Mouse (Mus musculus) left cerebral cortex, postnatal 25 days (tissue): ENCODE results near the gene Efnb1. TPM values are rescaled to one million over a fixed set of nuclear protein-coding genes. Genes with fewer than 3 reads are reported as not detected.

ENCODE experiments used
- DNase-seq, 2 experiments: peaks; one replicate each; pipeline ENCODE4 v3.0.0; 2022; ENCODE audit warnings: low spot score in 2 of 2, mixed read lengths in 1 of 2
- intact Hi-C: fragments of 180-260 bp; cut with DNase I; formaldehyde crosslinking; loops from one replicate; pipeline ENCODE4 v1.15.1; 2025
- total RNA-seq, 2 experiments: library from RNA; stranded (reverse); gene quantifications; 2 replicates each; pipeline ENCODE4 v1.2.3; 2021

Efnb1 gene
- total RNA-seq, 2 experiments from 2014 or later: 12.8 to 19.3 TPM

DNA sequence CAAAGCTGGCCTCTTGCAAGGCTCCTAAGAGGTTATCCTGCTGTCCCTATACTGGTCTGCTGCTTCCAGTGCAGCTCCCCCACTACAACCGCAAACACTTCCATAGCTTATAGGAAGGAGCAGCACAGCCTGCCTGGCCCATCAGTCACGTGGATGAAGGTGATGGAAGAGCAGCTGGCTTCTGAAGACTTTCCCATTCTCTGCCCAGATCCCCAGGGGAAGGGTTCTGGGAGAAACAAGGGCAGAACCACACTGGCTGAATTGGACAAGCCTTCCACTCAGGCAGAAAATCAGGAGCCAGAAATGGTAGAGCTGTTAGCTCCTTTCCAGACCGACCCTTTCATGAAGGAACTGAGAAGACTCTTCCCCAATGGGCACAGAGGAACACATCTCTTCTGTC lies 16.2 kb downstream of the Efnb1 start:
- intact Hi-C loops: no loop called here
- no peak for DNase-seq

DNA sequence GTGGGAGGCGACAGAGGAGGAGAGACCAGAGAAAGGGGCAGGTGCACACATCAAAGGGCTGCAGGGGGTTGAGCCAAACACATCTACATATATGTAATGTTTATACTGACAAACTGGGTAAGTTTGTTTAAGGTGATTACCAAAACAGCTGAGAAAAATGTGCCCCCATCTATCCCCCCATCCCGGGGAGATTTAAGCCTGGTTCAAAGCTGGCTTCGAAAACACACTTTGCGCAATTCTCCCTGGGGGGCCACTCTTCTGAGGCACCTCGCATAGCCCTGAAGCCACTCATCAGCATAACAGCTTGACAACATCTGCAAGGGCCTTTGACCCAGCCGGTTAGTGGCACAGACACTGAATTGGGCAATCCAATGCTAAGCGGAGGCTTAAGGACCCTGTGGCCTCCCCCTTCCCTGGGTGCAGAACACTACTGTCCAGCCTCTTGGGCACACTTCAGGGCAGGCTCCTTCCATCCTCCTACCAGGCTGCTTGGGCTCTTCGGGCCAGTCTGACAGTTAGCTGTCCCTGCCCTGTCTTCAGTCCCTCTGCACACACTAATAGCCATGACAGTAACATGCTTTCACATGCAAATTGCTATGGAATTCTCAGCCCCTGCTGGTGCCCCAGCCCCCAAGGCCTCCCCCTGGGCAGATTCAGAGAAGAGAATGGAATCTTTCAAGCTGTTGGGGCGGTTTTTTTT lies 16.8 kb downstream of the Efnb1 start:
- intact Hi-C loops: no loop called here
- no peak for DNase-seq

DNA sequence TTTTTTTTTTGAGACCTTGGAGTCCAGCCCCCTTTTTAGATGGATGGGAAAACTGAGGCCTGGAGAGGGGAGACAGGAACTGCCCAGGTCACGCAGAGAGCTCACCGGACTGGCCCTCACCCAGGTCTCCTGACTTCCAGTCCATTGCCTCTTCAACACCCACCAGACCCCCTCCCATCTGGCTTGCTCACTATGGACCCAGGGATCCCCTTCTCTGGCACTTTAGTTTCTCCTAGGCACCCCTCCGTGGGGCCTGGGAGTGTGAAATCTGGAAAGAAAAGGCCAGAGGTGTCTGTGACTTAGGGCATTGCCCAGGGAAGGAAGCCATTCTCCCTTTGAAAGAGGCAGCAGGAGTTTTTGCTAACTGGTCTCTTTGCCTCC lies 17.3 kb downstream of the Efnb1 start:
- intact Hi-C loops: no loop called here
- no peak for DNase-seq

DNA sequence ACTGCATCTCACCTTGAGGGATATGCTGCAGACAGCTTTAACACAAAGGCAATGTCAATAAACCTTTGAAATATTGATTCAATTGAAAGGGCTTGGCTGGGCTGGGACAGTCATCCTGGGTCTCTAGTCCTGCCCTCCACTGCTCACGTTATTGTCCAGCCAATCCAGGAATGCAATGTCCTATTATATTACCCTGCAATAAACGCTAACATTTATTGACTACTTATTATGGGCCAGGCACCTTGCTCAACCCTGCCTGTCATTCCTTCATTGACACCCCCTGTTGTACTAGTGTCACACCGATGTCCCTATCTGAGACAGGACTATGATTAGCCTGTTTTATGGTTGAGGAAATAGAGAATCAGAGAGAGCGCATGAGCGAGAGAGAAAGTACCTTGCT lies 18.4 kb downstream of the Efnb1 start:
- intact Hi-C loops: no loop called here
- DNase-seq: no peak

DNA sequence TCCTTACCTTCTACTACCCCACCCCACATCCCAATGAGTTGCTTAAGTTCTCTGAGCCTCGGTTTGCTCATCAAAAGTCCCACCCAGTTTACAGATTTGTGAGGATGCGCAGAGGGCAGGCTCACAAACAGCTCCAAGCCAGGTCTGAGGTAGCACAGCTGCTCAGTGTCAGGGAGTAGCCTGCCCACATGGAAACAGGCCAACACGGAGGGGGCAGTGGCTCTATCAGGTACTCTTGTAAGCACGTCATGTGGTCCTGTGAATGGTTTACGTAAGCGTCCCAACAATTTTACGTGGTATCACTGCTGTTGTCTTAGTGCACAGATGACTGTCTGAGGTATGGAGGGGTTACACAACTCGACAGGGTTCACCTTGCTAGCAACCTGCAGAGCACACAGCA lies 23.1 kb downstream of the Efnb1 start:
- DNase-seq: no peak
- intact Hi-C loops: no loop called here

DNA sequence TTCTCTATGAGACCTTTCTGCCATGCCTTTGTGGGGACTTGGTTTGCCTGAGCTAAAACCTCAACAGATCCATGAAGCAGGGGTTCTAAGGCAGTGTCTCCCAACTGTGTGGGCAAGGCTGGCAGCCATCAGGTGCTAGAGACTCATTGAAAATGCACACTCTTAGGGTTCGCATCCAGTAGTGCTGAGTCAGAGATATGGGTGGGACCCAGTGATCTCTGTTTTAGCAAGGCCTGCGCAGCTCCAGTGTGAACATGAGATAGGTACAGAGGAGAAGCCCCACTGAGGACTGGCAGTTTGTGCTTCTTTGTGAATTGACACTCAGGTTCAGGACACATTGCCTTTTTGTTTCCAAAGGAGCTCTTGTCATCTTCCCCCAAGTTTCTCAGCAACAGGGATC lies 28.2 kb downstream of the Efnb1 start:
- no peak for DNase-seq
- intact Hi-C loops: no loop called here

DNA sequence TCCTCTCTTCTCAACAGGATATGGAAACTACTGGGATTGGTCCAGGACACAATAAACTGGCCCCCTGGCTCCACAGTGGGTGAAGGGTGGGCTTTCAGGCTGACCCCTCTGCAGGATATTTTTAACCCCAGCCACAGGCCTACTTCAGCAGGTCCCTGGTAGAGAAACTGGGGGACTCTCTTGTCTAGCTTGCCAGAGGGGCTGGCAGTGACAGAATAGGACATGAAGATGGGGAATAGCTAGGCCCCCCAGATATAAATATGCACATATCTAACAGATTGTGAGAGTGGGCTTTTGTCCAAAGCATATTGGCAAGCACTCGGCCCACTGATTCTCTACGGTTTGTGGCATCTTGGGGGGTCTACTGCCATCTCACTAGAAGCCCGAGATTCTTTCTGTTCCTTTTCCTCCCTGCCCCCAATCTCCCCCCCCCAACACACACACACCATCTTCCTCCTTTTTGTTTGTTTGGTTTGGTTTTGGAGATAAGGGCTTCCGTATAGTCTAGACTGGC lies 29.0 kb downstream of the Efnb1 start:
- no peak for DNase-seq
- intact Hi-C loops: no loop called here

DNA sequence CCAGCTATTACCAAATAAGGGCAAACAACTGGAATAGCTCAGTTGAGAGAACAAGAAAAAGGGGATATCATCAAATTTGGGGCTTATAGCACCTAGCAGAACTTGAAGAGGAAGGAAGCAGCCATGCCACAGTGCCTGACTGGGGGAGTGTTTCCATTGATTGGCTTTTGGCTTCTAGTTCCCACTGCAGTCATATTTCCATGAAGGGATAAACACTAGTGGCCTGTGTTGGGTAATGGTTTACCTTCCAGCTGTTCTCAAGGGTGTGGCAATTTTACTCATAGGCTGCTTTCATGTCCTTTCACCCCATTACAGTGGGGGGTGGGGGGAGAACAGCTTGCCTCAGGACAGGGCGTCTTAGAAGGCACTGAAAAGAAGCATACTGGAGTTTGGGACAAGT lies 31.1 kb downstream of the Efnb1 start:
- intact Hi-C loops: no loop called here

DNA sequence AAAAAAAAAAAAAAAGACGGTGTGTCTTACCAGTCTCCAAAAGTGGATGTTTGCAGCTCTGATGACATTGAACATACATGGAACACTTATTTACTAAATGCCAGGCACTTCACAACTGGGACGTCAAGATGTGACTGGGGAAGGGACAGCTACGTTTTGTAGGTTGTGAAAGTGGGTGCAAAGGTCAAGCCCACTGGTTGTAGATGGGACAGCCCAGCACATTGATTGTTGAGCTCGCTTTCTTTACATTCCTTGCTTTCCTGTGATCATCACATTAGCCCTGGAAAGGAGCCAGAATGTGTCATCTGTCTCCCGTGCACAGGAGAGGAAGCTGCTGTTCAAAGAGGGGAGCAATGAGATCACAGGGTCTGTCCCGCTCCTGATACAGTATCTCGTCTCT lies 31.6 kb downstream of the Efnb1 start:
- intact Hi-C loops: no loop called here
- DNase-seq: no peak

More for the DNA sequence above, 31.1 kb downstream of the Efnb1 start:
- DNase-seq: no peak

DNA sequence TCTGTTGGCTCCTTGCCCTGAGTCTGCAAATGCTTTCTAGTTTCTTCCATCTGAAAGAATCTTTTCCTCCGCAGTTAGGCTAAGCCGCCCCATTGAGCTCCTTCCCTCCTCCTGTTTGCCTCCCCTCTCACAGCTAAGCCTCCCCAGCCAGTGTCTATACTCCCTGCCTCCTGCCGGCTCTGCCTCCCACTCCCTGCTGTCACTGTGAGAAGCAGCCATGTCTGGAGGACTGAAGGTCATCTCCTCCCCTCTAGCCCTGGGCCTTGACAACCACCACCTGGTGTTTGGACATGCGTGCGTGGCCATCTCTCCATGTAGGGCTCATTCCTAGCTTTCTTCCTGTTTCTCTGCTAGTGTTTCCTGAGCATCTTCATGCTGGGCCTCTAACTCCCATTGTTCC lies 36.4 kb downstream of the Efnb1 start:
- DNase-seq: no peak
- intact Hi-C loops: no loop called here

DNA sequence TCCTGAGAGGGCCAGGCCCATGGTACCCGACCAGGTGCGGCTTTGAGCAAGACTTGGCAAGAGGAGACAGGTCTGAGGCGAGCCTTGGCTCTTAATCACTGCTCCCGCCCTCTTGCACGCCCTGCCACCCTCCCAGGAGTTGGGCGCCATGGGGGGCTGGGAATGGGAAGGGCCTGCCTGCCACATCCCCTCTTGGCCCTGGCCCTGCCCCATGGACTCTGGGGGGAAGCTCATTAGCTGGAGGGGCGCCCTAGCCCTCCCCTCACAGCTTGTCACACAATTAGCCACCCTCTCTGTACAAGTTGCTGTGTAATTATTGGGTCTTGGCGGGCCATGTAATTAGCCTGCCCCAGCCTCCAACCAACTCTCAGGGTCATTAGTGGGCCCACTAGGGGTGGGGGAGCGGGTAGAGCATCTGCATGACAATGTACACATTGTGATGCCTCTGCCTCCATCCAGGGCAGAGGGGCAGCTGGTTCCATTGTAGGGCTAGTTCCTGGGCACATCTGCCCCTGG lies 49.2 kb downstream of the Efnb1 start:
- no peak for DNase-seq
- intact Hi-C loops: no loop called here

DNA sequence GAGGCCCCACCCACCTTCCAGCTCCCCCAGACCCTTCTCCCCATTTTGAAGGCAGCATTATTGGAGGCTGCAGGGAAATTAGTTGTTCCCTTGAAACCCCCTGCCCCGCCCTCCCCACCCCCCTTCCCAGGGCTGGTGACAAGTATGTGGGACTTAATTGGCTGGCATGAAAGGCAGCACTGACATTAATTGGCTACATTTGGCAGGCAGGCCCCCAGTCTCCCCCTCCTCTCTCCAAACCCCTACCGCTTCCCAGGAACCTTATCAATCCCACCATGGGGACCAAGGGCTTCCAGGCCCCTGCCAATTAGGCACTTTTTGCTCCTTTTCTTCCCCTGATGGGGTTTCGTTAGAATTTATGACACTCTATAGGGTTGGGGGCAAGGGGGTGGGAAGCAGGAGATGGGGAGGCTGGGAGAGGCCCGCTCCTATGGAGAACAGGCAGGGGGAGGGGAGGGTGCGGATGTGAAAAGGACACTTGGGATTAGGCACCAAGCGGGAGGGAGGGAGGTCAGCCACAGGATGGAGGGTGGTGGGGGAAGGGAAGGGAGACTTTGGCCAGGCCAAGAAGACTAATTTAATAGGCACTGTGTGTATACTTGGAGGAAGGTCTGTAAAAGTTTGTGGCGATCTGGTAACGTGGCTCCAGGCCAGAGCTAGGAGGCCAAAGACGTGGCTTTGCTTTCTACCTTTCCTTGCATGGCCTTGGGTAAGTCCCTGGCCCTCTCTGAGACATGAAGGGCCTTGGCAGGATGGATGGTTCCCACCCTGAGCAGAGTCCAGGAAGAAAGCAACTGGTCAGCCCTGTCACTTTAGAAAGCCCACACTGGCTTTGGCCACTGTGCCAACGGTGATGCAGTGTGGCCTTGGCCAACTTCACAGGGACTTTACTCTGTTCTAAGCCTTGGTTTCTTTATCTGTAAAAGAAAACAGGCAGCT lies 50.8 kb downstream of the Efnb1 start:
- DNase-seq: no peak
- intact Hi-C loops: no loop called here

DNA sequence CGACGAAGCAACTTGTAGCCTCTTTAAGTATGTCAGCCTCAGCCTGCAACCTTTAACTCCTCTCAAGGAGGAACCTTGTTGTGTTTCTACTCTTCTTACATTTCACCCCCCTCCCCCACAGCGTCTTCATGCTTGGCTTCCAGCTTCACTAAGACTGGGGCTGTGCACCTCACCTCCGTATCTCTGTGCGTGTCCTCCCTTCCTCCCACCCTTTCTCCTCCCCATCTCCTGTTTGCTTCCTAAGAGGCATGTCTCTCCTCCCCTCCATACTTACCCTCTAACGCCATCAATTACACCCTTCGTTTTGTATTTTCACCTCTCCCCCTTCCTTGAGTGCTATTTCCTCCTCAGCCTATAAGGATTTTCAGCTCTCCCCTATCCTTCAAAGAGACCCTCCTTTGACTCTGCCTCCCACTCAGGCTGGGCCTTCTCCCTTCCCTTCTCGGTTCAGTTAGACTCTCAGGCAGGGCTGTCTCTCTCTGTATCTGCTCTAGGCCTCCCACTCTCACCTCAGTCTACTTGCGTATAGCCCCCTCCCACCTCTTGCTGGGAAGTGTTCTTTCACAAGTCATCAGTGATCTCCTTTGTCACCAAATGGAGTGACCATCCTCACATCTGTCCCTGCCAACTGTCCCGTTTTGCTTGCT lies 55.6 kb downstream of the Efnb1 start:
- intact Hi-C loops: no loop called here
- no peak for DNase-seq

DNA sequence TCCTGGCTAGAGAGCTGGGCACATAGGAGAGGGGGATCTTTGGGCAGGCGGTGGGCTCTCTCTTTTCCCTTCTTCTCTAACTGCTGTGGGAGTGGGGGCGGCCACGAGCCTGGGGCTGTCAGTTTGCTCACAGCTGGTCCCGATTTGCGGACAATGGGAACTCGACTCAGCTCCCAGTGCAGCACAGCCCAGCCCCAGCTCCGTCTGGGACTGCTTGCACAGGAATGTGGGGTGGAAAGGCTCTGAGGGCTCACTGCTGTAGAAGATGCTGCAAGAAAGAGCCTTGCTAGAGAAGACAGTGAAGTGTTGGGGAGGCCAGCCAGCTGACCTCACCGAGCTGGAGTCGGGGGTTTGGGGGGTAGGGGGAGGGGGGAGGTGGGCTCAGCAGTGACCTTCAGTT lies 61.0 kb downstream of the Efnb1 start:
- intact Hi-C loops: loop anchor here (5.0 kb wide), 1 partner anchor 60 kb away; the partner anchor contains the start of gene Efnb1
- DNase-seq: no peak

DNA sequence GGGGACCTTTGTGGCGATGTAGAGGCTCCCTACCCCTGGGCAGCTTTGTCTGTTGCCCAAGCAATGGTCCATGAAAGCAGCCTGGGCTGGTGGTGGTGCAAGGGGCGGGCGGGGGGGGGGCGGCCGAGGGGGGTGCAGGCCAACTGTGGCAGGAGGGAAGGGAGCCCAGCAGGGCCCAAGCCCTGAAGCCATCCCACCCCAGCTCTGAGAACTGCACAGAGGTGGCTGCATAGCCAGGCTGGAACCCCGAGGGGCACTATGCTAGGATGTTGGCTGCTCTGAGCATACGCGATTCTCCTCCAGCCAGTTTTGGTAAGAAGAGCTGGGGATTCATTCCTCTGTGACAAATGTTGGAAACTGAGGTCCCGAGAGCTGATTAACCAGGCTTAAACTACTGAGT lies 62.6 kb downstream of the Efnb1 start:
- intact Hi-C loops: loop anchor here (5.0 kb wide), 1 partner anchor 61 kb away; the partner anchor contains the start of gene Efnb1
- no peak for DNase-seq

Other genes with a start within 250 kb of the Efnb1 start
- gene Ophn1, start 245.1 kb upstream of the Efnb1 start, total RNA-seq: 10 to 100 TPM; 39.0 to 39.2 TPM
- gene Yipf6, start 199.8 kb upstream of the Efnb1 start, total RNA-seq: 10 to 100 TPM; 34.9 to 35.8 TPM
- gene Stard8, start 132.9 kb upstream of the Efnb1 start, total RNA-seq: 10 to 100 TPM; 45.7 to 50.6 TPM